Mouse (Mus musculus) heart, embryonic 14.5 days (tissue): ENCODE measurements around the gene Olfr374. TPM values are rescaled to one million over a fixed set of nuclear protein-coding genes. Genes with fewer than 3 reads are reported as not detected.
"Not testable (repeated sequence)": the region's sequence is repeated elsewhere in the genome, so short reads cannot be mapped to it uniquely, and the experiment has no call there.

Experiments used
- ATAC-seq: fragments of 200-750 bp; cut with Nextera tagmentation; 2 replicates; pipeline ENCODE4 v1.8.0; 2017; ENCODE audit warnings: low read depth, moderate TSS enrichment; ENCODE audit not compliant: insufficient number of reproducible peaks, insufficient read depth, low FRiP score
- H3K27ac ChIP-seq, 2 experiments: fragments of 200-500 bp in 1 of 2; fragments of 300-500 bp in 1 of 2; sonication (generic) in 1 of 2; replicated peaks in 1 of 2; 2 replicates each; pipeline ENCODE4 v1.5.1; 2012 to 2014; ENCODE audit warnings: low read depth in 2 of 2, low read length in 2 of 2, control low read depth in 1 of 2, mild to moderate bottlenecking in 1 of 2, mixed read lengths in 1 of 2; ENCODE audit not compliant: control insufficient read depth in 1 of 2, insufficient read depth in 1 of 2
- H3K27me3 ChIP-seq: fragments of 300-500 bp; sonication (generic); 2 replicates; pipeline ENCODE4 v1.6.1; 2014; ENCODE audit warnings: mild to moderate bottlenecking, low read length, control low read depth; ENCODE audit not compliant: control insufficient read depth, insufficient read depth
- H3K36me3 ChIP-seq: fragments of 300-500 bp; sonication (generic); 2 replicates; pipeline ENCODE4 v1.6.1; 2014; ENCODE audit warnings: mild to moderate bottlenecking, control low read depth, low read length, mixed read lengths; ENCODE audit not compliant: control insufficient read depth, insufficient read depth
- H3K4me1 ChIP-seq, 2 experiments: fragments of 200-500 bp in 1 of 2; fragments of 300-500 bp in 1 of 2; sonication (generic) in 1 of 2; 2 replicates each; pipeline ENCODE4 v1.6.1; 2012 to 2014; ENCODE audit warnings: low read length in 2 of 2, control low read depth in 1 of 2, mixed read lengths in 1 of 2; ENCODE audit not compliant: control insufficient read depth in 2 of 2, insufficient read depth in 2 of 2
- H3K4me2 ChIP-seq: fragments of 300-500 bp; sonication (generic); 2 replicates; pipeline ENCODE4 v1.6.1; 2014; ENCODE audit warnings: mild to moderate bottlenecking, low read length
- H3K4me3 ChIP-seq, 2 experiments: fragments of 200-500 bp in 1 of 2; fragments of 300-500 bp in 1 of 2; sonication (generic) in 1 of 2; 2 replicates each; pipeline ENCODE4 v1.5.1; 2012 to 2014; ENCODE audit warnings: low read length in 2 of 2, mild to moderate bottlenecking in 2 of 2, control low read depth in 1 of 2, low read depth in 1 of 2, moderate library complexity in 1 of 2; ENCODE audit not compliant: control insufficient read depth in 1 of 2, insufficient read depth in 1 of 2
- H3K9ac ChIP-seq: fragments of 300-500 bp; sonication (generic); 2 replicates; pipeline ENCODE4 v1.6.1; 2014; ENCODE audit warnings: mild to moderate bottlenecking, low read length
- H3K9me3 ChIP-seq: fragments of 300-500 bp; sonication (generic); 2 replicates; pipeline ENCODE4 v1.6.1; 2016; ENCODE audit warnings: low read length, control low read depth; ENCODE audit not compliant: control insufficient read depth
- WGBS: fragments of 180-500 bp; shearing (Covaris S2); extraction: QIAGEN DNeasy Blood & Tissue Kit; methylation state at CpG from one replicate; pipeline ENCODE4 v1.1.7; 2014; 5-methylcytosine and 5-hydroxymethylcytosine counted together
- polyA plus RNA-seq: library from polyadenylated mRNA; unstranded; fragments of >200 nt; fragmentation: Nextera tagmentation; extraction: Ambion mirVana; gene quantifications from 2 replicates; pipeline ENCODE4 v1.2.1, GENCODE M21; 2014

Gene Olfr374
- polyA plus RNA-seq = not detected in 2 replicates

DNA sequence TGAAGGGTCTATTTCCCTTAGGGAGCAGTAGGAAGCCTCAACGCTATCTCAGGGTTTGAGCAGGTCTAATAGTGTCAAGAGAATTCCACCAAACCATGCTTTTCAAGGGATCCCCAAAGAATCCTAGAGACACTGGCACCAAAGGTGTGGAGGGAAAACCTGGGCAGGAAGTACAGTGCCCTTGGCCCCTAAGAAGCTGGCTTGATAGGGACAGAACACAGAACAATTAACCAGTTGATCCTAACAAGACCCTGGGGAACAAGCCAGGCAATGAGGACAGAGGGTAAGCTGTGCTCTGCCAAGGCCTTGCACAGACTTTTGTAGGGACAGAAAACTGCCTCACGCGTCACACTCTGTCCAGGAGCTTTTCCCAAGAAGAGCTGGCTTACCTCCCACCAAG is at the start of gene Olfr374:
Gene Olfr374 (plus strand): TSS at position 301 of the 400 bp plus-strand sequence.
- Histone ChIP-seq H3K9me3 (peaks cover 3% of the 10 kb centered on the region), H3K27me3 (no peaks in the 10 kb centered on the region), H3K27ac (no peak within 1 kb of the TSS), H3K4me1 (no peaks in the 10 kb centered on the region), H3K36me3 (no peaks in the 10 kb centered on the region), H3K4me3 (no peak within 1 kb of the TSS), H3K4me2 (no peak within 1 kb of the TSS), H3K9ac (no peak within 1 kb of the TSS)
- WGBS = 82% methylated on average over 3 of the region's 3 CpGs
- ATAC-seq = no peak

DNA sequence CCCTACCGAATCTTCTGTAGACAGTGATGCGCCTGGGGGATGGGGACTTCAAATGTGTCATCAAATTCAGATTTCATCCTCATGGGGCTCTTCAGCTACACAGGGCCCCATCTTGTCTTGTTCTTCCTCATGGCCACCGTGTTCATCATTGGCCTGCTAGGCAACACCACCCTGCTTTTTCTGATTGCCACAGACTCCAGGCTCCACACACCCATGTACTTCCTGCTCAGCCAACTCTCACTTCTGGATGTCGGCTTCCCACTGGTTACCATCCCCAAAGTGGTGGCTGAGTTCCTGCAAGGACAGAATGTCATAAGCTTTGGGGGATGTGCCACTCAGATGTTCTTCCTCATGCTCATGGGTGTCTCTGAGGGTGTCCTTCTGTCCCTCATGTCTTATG is 49.2 kb upstream of the Olfr374 start:
- not testable (repeated sequence) for H3K9me3 ChIP-seq, H3K27ac ChIP-seq, H3K27me3 ChIP-seq, ATAC-seq, H3K9ac ChIP-seq, H3K4me1 ChIP-seq, H3K4me2 ChIP-seq, H3K4me3 ChIP-seq, H3K36me3 ChIP-seq
- 69% methylated on average over 3 of the region's 4 CpGs for WGBS

DNA sequence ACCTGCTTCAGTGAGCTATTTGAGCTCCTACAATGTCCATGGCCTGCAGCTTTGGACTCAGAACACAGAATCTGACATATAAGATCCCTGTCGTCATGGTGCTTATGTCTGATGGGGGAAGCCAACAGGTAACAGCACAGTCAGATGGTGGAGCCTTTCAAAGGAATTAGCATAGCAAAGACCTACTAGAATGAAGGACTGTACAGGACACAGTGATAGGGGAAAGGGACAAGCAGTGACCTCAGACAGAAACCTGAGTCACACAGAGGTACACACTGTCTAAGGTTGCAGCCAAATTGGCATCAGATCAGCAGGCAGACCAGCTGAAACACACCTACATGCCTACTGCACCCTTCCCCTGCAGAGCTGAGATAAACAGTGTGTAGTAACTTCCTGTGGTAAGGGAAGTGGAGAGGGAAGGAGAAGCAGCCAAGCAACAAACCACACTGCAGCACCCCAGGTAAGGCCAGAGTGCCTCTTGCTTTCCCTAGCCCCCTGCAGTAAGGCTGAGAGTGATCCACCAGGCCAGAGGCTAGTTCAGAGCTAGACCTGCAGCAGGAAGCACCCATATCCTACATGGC is 39.9 kb upstream of the Olfr374 start:
- not testable (repeated sequence) for H3K4me1 ChIP-seq, H3K4me3 ChIP-seq, H3K27ac ChIP-seq, H3K9ac ChIP-seq, H3K27me3 ChIP-seq, H3K9me3 ChIP-seq, H3K4me2 ChIP-seq, H3K36me3 ChIP-seq, ATAC-seq
- WGBS = 67% methylated on average over 1 of the region's 1 CpGs

- not testable (repeated sequence) for H3K27me3 ChIP-seq, H3K4me3 ChIP-seq, H3K27ac ChIP-seq, H3K9me3 ChIP-seq, H3K36me3 ChIP-seq, ATAC-seq, H3K4me2 ChIP-seq, H3K4me1 ChIP-seq, H3K9ac ChIP-seq
Measured at GRCm38 (mm10) chr8:72082877-72083276, 24.0 kb upstream of the Olfr374 start, which contains the start of gene Olfr373. Olfr373 (plus strand) TSS chr8:72083177.

GRCm38 (mm10) chr8:72084744-72085143 is 22.1 kb upstream of the Olfr374 start:
- Histone ChIP-seq H3K36me3 (no peaks in the 10 kb centered on the region), H3K27me3 (no peaks in the 10 kb centered on the region)
- WGBS = 48% methylated on average over 5 of the region's 5 CpGs

DNA sequence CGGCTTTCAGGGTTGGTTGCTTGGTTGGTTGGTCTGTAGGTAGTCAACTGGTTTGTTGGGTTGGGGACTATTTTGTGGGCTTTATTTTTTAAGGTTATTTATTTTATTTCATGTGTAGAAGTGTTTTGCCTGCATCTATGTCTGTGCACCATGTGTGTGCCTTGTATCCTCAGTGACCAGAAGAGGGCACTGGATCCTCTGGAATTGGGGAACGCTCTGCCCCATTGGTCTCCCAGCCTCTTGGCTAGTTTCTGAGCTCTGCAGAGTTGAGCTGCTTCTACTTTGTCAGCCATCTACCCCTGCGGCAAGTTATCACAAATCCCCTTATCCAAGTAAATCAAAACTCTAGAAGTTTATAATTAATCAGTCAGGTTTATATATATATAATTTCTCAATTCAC is 19.2 kb upstream of the Olfr374 start:
- H3K27ac ChIP-seq, ATAC-seq, H3K4me2 ChIP-seq, H3K36me3 ChIP-seq, H3K9me3 ChIP-seq, H3K4me3 ChIP-seq, H3K27me3 ChIP-seq, H3K4me1 ChIP-seq, H3K9ac ChIP-seq: not testable (repeated sequence)
- WGBS = 83% methylated on average over 3 of the region's 3 CpGs

More at GRCm38 (mm10) chr8:72084744-72085143, 22.1 kb upstream of the Olfr374 start:
- H3K4me3 ChIP-seq = no peak overlapping the region
- no peaks in the 10 kb centered on the region for H3K9me3 ChIP-seq
- H3K27ac ChIP-seq = no peak overlapping the region
- no peak overlapping the region for H3K4me2 ChIP-seq
- no peaks in the 10 kb centered on the region for H3K4me1 ChIP-seq
- no peak overlapping the region for H3K9ac ChIP-seq
- no peak for ATAC-seq

DNA sequence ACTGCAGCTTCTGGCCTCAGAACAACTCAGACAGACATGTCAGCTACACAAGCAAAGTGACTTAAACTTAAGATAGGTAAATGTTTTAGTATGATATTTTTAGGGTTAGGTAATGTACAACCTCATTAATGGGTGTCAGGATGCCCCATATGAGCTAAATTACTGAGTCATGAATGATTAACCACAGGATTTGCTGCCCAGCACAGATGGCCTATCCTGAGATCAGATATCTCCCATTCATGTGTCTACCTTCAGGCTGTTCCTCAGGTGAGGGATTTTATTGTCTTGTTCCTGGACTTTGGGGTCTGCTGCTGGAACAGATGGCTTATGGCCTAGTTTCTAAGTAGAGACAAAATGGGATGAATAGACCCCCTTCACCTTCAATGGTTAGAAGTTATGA is 10.1 kb upstream of the Olfr374 start:
- H3K4me3 ChIP-seq, H3K9ac ChIP-seq, H3K27ac ChIP-seq, H3K36me3 ChIP-seq, ATAC-seq, H3K4me1 ChIP-seq, H3K4me2 ChIP-seq, H3K27me3 ChIP-seq, H3K9me3 ChIP-seq: not testable (repeated sequence)

DNA sequence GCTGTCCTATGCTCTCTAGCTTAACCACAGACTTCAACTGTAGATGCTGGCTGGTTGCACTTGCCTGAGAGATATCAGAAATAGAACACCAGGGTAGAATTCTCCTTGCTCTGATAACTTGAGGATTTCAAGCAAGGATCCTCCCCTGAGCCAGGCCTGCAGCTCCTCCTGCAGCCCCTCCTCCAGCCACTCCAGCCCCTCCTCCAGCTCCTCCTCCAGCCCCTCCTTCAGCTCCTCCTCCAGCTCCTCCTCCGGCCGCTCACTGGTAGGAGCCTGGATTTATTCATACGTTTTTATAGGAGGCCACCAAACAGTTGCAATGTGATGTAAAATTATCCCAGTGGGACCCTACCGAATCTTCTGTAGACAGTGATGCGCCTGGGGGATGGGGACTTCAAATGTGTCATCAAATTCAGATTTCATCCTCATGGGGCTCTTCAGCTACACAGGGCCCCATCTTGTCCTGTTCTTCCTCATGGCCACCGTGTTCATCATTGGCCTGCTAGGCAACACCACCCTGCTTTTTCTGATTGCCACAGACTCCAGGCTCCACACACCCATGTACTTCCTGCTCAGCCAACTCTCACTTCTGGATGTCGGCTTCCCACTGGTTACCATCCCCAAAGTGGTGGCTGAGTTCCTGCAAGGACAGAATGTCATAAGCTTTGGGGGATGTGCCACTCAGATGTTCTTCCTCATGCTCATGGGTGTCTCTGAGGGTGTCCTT is 7.3 kb upstream of the Olfr374 start:
- 39% methylated on average over 6 of the region's 7 CpGs for WGBS
- not testable (repeated sequence) for H3K9me3 ChIP-seq, H3K9ac ChIP-seq, ATAC-seq, H3K4me1 ChIP-seq, H3K36me3 ChIP-seq, H3K4me3 ChIP-seq, H3K4me2 ChIP-seq, H3K27me3 ChIP-seq, H3K27ac ChIP-seq
